Mouse (Mus musculus): Measurements from ENCODE around the gene Cacng2. TPM values are rescaled to one million over a fixed set of nuclear protein-coding genes. Genes with fewer than 3 reads are reported as not detected.
"Not testable (repeated sequence)": the region's sequence is repeated elsewhere in the genome, so short reads cannot be mapped to it uniquely, and the experiment has no call there.

Cacng2 gene
- total RNA-seq, 2 experiments from 2014 or later, result not detected

DNA sequence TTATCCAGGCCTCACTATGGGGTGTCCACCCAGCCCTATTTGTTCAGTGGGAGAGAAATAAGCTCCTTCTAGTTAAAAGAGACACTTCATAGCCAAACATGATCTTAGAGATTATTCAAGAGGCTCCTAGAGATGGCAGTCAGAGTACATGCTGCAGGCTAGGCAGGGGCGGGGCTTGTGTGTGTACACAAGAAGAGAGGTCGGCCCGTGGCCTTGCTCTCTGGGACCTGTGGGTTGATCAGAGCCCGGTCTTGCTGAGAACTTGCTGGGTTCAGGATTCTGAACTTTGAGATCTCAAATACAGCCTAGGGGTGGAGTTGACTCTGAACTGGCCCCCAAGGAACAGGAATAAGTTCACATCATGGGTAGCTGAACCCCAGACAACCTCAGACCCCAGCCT, 95.6 kb downstream of the Cacng2 start:
- DNase-seq (ENCODE audit: low spot score), result no peak

DNA sequence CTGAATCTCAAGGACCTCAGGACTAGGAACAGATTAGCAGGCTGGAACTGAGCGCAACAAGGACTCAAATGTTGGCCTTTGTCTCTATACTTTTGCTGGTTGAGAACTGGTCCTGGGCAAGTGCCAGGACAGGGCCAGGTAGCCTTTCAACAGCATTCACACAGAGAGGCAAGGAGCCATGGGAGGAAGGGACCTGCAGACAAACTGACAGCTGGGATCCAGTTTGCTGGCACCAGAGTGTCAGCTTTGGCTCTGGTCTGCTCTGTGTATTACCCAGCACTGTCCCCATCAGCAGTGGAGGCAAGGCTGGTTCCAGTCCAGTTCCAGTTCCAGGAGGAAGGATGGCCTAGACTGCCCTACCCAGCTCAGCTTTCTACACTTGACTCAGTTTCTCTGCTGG, 105.8 kb downstream of the Cacng2 start:
- no peak for DNase-seq (ENCODE audit: low spot score)

DNA sequence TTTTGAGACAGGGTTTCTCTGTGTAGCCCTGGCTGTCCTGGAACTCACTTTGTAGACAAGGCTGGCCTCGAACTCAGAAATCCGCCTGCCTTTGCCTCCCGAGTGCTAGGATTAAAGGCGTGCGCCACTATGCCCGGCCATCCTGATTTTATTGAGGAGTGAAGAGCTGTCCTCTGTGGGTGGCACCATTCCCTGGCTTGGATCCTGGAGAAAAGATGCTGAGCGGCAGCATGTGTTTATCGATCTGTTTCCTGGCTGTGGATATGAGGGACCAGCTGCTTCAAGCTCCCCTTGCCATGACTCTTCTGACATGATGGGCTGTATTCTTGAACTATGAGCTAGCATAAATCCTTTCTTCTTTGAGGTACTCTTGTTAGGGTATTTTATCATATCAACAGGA, 111.6 kb downstream of the Cacng2 start:
- DNase-seq (ENCODE audit: low spot score), result not testable (repeated sequence)

DNA sequence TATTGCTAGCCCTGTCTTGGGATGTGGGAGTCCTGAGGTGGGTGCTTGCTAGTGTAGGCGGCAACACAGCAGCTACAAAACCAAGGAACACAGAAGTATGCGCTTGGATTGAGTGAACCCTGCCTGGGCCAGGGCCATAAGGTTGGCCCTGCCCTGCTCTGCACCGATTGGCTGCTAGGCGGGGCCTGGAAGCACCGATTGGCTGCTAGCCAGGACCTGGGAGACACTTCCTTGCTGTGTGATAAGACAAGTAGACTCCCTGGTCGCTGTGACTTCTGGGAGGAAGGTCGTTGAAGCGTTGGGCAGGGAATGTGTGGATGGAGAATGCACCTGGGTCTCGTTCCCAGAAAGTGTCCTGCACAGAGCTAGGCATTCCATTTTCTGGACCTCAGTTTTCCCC, 115.9 kb downstream of the Cacng2 start:
- DNase-seq (ENCODE audit: low spot score), result no peak

DNA sequence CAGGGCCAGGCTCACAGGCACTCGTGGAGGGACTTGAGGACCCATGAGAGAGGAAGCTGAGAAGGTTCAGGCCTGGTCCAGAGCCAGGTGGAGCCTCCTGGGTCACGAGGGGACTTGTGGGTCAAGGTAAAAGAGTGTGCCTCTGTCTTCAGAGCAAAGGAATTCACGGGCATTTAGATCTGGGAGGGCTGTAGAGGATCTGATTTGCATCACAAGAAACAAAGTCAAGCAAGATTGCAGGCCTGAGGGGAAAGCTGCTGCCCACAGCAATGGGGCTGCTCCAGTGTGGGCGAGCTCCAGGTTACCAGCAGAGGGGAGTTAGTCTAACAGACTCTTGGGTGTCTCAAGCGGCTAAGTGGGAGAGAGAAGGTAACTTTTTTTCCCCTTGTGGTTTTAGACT, 118.4 kb downstream of the Cacng2 start:
- no peak for DNase-seq (ENCODE audit: low spot score)

DNA sequence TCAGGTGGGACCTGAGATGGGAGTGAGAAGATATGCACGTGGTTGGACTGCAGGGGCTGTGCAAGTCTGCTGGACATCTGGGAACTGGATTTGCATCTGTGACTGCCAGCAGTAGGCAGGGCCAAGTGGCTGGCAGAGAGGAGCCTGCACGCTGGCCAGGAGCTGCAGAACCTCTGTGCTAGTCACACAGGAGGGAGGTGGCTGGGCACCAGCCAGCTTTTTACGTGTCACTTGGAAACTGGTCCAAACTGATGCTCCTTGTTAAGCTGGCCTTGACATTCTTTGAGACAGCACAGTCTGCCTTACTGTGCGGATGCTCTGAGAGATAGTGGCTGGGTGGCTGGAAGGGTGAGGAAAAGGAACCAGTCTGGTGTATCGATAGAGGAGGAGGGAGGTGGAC, 131.3 kb downstream of the Cacng2 start:
- no peak for DNase-seq (ENCODE audit: low spot score)

DNA sequence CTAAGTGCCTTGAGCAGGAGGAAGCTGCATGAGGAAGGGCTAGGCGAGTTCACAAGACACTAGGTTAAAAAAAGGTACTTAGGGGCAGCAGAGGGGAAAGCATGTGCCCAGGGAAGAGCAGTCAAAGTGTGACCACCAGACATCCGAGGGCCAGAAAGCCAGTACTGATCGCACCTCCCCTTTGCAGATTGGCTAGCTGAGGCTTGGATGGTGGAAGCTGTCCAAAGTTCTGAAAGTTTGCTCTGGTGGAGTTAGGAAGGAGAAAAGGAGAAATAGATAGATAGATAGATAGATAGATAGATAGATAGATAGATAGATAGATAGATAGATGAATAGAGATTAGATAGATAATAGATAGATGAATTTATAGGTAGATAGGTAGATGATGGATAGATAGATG, 136.4 kb downstream of the Cacng2 start:
- DNase-seq (ENCODE audit: low spot score), result no peak

DNA sequence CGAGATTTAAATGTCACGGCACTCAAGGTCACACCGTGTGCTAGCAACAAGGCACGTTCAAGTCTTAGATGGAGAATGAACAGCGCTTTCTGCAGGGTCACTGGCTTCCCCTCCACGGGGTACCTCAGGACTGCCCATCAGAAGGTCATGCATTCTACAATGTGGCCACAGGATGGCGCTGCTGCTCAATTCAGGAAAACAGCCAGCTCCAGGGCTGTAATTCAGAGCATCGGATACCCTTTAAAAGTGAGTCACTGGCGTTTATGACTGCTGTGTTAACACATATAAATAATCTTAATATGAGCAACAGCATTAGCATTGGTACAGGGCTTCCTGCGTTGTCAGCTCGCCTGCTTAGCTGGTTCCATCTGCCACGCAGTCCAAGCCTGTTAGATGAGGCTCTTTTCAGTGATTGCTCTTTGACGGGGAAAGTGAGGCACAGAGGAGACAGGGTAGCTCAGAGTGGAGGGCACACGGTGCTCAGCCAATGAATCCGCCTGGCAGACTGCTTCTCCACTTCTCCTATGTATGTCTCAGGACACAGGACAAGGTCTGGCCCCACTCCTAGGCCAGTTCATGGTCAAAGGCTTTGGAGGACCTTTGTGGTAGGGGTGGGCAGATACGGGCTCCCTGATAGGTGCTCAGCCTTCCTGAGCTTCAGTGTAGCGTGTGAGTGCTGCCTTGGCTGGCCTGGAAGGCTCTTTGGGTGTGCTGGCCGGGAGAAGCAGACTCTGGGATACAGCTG, 137.5 kb downstream of the Cacng2 start:
- peak; percentile 60 for DNase-seq (ENCODE audit: low spot score)

DNA sequence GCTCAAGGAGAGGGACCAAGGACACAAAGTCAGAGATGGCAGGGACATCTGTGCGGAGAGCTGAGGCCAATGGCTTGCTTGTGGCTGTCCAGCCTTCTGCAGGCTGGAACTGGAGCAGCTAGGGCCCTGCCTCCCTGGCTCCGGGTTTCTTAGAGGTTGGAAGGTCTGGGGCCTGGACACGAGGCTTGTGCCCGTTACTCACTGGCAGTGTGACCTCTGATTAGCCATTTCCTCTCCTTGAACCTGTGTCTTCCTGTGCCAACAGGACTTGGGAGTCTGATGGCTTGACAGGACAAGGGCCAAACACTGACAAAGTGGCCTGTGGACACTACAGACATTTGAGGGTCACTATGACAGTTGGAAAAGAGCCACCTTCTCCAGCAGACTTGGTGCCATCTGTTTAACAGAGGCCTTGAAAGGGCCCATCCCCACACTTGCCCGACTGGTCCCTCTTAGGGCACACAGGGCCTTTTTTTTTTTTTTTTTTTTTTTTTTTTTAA, 138.6 kb downstream of the Cacng2 start:
- DNase-seq (ENCODE audit: low spot score), result no peak

DNA sequence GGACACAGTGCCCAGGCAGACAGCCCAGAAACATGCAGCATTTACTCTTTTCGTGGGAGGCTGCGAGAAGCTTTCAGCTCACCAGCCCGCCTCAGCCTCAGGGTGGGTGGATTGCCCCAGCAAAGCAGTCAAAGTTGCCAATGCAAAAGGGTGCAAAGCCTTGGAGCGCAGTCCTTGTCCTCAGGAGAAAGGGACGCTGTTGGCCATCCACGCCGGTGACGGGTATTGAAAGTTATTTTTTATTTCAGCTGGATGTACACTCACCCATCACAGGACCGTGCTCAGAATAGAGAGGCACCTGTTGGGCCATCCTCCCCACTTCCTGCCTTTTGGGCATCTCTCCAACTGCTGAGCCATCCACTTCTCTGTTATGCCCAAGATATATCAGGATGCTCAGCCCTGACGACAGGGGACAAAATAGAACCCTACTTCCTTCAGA, 140.4 kb downstream of the Cacng2 start:
- peak; percentile 14 for DNase-seq (ENCODE audit: low spot score)

DNA sequence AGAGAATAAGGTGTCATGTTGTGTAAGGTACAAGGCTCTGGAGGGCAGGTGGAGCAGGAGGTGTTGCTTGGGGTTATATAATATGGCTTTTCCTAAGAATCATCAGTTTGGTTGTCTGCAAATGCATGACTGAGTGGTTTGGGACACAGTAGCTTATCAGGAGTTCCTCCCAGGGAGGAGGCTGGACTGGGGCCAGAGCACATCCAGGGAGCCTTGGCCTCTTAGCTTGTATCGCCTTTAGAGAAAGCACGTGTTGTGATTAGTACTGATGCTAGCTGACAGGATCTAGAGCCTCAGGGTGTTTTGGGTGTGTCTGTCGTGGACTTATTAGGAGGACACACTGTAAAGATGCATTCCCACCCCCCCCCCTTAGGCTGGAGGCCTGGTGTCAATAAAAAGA, 142.2 kb downstream of the Cacng2 start:
- no peak for DNase-seq (ENCODE audit: low spot score)

DNA sequence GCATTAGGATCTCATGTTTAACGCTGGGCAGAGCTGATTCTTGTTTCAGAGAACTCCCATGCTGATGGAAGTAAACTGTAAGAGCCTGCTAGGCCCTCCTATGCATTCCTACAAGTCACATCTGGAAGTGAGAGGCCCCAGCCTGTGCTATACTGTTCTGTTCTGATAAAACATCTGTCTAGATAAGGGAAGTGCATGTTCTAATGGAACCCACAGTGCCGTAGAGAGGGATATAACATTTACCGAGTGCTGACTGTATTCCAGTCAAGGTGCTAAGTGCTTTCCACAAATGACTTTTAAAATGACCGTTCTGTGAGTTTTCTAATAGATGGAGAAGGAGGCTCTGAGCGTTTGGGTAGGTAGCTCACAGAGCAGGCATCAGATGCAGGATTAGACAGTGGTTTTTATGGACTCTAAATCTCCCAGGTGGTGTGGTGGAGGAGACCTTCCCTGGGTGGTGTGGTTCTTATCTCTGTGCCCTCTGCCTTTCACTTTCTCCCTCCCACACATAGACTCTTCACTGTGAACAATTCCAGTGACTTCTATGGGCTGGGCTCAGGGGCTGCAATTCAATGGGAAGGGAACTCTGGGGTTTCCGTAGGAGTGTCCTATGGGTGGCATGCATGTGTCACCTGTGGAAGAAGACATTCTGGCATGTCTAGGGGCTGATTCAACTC, 145.5 kb downstream of the Cacng2 start:
- no peak for DNase-seq (ENCODE audit: low spot score)

DNA sequence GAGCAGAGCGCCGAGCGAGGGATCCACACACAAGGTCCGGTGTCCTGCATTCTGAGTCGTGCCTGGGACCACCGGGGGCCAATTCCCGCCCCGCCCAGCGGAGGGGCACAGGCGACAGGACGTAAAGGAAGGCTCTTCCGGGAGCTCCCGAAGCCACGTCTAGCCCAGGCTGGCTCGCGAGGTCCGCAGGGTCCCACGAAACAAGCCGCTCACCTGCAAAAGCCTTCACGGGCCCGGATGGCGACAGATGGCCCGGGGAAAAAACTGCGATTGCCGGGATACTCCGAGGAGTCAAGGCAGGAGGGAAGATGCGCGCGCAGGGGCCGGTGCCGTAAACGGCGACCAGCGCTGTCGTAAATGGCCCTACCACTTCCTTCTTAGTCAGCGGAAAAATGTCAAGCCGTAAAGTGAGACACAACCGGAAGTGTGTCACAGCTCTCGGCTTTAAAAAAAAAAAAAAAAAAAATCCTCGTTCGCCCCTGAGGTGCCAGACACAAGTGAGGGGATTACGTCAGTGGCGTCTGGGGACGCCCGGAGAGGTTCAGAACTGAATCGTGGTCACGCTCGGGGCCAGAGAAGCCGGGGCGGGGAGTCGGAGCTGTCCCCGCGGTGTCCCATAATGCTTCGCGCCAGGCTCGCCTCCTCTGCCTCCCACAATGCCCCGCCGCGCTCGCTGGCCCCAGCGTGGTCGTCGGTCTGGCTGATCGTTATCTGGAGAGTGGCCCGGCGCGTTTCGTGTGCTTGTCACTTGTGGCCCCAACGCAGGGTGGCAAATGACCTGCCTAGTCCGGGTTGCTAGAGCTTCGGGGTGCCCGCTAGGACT, 149.1 kb downstream of the Cacng2 start, which contains the start of gene Eif3d:
Eif3d (minus strand) TSS at position 344 of the 823 bp plus-strand sequence.
- peak; percentile 98 for DNase-seq (ENCODE audit: low spot score)

DNA sequence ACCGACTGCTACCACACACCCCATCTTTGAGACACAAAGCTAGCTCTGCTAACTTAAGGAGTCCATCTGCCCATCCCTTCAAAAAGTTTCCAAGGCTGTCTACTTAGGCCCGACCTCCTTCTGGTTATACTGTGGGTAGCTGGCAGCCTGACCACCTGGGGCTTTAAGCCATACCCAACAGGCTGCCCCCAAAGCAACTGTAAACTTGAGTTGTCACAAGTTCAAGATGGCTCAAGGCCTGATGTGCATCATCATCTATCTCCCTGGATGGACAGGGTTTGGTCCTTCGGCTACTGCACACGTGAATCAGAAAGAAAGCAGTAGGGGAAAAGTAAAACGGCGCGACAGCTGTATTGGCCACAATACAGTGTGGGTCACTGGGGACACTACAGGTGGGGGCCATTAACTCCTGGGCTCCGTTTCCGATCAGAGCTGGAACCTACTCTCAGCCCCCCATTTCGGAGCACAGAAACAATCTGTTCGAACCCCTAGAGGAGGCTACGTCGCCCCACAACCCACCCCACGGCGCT, 149.8 kb downstream of the Cacng2 start:
- DNase-seq (ENCODE audit: low spot score), result no peak

DNA sequence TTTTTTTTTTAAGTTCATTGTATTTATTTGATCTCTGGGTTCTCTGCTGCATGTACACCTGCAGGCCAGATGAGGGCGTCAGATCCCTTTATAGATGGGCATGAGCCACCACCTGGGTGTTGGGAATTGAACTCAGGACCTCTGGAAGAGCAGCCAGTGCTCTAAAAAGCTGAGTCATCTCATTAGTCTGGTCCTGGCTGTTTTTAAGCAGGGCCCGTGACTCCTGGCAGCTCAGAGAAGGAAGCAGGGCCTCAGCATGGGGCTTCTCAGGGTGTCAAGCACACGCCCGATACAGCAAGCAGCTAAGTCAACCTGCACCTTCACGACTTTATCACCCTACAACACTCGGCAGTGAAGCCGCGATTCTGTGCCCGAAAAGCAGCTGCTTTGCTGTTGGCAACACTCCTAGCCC, 154.7 kb downstream of the Cacng2 start:
- no peak for DNase-seq (ENCODE audit: low spot score)

DNA sequence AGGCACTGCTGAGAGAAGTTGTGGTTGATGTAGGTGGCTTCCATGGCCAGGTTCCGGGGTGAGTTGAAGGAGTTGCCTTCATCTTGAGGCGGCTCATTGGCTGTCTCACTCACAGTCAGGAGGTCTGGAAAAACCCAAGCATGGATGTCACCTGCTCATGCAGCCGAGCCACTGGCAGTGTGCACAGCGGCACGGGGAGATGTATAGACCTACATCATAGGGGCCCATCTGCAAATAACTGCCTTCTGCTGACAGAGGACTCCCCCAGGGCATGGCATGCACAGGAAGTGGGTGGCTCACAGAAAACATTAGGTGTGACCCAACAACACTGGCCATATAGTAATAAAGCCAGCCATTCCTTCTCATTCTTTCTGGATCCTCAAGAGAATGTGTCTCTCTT, 157.4 kb downstream of the Cacng2 start:
- no peak for DNase-seq (ENCODE audit: low spot score)

DNA sequence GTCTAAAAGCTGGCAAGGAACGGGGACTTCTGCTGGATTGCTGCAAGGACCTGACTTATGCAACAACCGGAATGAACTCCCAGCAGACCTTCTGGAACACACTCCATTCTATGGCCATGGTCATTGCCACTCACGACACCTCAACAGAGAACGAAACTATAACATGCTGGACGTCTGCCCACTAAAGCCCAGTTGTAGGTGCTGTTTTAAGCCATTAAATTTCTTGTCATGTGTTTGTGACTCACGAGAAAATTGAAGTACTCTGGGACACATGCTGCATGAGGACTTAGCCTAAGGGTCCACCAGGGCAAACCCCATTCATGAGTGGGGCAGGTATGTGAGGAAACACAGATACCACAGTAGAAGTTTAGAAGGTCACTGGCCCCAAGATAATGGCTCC, 159.1 kb downstream of the Cacng2 start:
- DNase-seq (ENCODE audit: low spot score), result no peak

DNA sequence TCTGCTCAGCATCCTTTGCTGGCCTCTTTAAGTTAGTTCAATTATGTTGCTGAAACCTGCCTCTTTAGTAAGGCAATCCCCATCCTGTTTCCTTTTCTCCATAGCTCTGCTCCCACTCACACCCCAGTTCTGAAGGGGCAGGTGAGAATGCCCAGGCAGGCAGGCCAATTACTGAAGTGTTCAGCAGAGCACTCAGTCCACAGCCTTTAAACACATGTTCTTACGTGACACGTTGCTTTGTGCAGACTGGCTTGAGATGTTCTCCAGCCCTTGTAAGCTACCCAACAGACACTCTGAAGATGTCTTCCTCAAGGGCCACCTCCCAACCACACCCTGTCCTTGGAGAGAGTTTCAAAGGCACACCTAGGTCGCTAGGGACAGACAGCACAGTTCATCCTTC, 161.8 kb downstream of the Cacng2 start:
- DNase-seq (ENCODE audit: low spot score), result no peak

DNA sequence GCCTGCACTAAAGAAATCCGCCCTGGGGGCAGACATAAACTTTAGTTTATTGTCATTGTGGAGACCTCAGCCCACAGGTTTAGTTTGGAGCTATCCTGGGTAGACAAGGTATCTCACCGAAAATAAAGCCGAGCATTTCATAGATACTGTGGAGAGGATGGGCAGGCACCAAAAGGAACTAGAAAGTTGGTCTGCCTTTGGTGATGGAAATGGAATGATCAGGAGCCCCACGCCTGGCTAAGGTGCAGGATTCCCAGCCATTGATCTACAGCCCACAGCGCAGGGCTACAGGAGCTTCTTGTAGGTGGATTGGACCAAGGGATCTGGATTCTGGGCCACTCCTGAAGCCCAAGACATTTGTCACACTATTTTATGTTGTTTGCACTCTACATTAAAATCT, 162.2 kb downstream of the Cacng2 start:
- DNase-seq (ENCODE audit: low spot score), result no peak

DNA sequence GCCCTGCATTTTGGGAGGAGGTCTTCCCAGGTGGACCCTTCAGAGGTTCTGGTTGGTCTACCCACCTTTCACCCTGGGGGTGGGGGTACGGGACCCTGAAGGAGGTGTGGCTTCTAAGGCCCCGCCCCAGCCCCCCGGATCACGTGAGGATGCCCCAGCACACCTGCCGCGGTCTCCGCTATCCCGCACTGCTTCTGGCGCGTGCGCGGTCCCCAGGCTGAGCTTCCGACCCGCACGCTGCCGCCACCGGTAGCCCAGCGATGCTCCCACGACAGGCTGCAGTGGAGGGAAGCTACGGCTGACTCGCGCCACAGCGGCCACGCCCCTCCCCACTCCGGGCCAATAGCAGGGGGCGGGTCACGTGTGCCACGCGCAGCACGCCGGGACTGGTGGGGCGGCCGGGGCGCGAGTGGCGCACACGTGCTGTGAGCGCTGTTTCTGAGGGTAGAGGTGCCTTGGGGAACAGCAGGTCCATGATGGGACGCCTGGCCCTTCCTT, 163.4 kb downstream of the Cacng2 start, which contains the start of gene Foxred2:
Foxred2 (minus strand) TSS at position 319 of the 498 bp plus-strand sequence.
- DNase-seq (ENCODE audit: low spot score), result peak; percentile 77
